Mouse (Mus musculus) heart, postnatal 0 days (tissue): ENCODE data around the gene Tbcd.

Source experiments
- CTCF ChIP-seq: IDR thresholded peaks from 2 replicates; pipeline ENCODE4 v1.5.1; 2016; ENCODE audit warnings: antibody characterized with exemption, control low read depth, low read depth
- EP300 ChIP-seq: IDR thresholded peaks from 2 replicates; pipeline ENCODE4 v1.6.1; 2016; ENCODE audit warnings: antibody characterized with exemption, low read depth

DNA sequence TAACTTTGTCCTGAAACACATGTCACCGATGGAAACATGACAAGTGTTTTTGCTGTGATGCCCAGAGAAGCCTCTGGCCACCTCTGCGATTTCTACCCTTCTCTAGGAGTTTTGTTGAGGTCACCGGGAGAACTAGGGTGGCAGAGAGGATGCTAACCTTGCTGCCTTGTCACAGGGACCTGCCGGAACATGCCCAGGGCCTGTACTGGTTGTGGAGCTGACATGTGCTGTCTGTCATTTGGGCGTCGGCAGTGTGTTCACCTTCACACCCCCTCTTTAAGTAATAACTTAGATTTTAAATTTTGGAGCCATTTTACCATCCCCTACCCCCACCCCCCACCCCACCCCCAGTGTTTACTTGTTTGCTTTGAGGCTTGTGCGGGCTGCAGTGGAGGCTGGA is 68.0 kb downstream of the Tbcd start:
- no peak for TF ChIP-seq CTCF
- no peak for TF ChIP-seq EP300
